In genomic region chr1:95113493-95113892, GRCm38 (mm10) we compare ENCODE assay signal across 23 mouse cellular contexts.
A peak's percentile ranks its signal among the peaks of the same experiment; 100 is the strongest.
DNase-seq lines count a peak whose midpoint lies in the region; ATAC-seq and TF ChIP-seq lines count a peak whose summit lies in the region.
"Had no signal": no experiment of that assay in that cellular context is flagged by ENCODE, and none has a peak within 500 bp of the region (broad histone marks: within the 10 kb centered on the region; RNA-seq: fewer than 3 reads in every experiment).

No protein-coding gene starts in this region.

- no peak overlapping the region for H3K9ac ChIP-seq in liver, postnatal 0 days (replicated peaks)
- H3K9ac ChIP-seq in liver, embryonic 12.5 days: no peak overlapping the region
- H3K9ac ChIP-seq in stomach, postnatal 0 days (ENCODE audit: low read length): no peak overlapping the region
- no peak overlapping the region for H3K9ac ChIP-seq in kidney, embryonic 14.5 days (ENCODE audit: low read depth, low read length)
- H3K9ac ChIP-seq: embryonic facial prominence, embryonic 15.5 days; hindbrain, embryonic 12.5 days had no signal

- intact Hi-C loops in gastrocnemius, adult 2 months (cut with DNase I): no loop called here

- TF ChIP-seq EP300 in liver, postnatal 0 days (IDR thresholded peaks at IDR 0.05; ENCODE audit: low read depth): no peak
- TF ChIP-seq EP300 in stomach, postnatal 0 days (optimal IDR thresholded peaks at IDR 0.05): no peak

- no peak for DNase-seq in gastrocnemius, adult 2 months
- DNase-seq in gastrocnemius, postnatal 10 days: no peak
- DNase-seq in liver, postnatal 0 days: no peak
- DNase-seq in ES-CJ7 (ENCODE audit: low read depth, low spot score): peak; percentile 9
- no peak for DNase-seq in stomach, postnatal 0 days (ENCODE audit: low spot score)
- DNase-seq in heart, adult 11 months: no peak
- DNase-seq: adrenal gland, adult 8-10 months; adrenal gland, postnatal 36 days; cerebellum, adult 2 months; cerebellum, postnatal 10 days; embryo, embryonic 11 days; heart, postnatal 10 days; heart, postnatal 4 days had no signal

- no peaks in the 10 kb centered on the region for H3K27me3 ChIP-seq in liver, postnatal 0 days (ENCODE audit: insufficient read depth, low read length)
- no peaks in the 10 kb centered on the region for H3K27me3 ChIP-seq in liver, embryonic 12.5 days (replicated peaks)
- H3K27me3 ChIP-seq in stomach, postnatal 0 days (ENCODE audit: control insufficient read depth, insufficient read depth, low read length): no peaks in the 10 kb centered on the region
- H3K27me3 ChIP-seq in kidney, embryonic 14.5 days (ENCODE audit: control insufficient read depth, insufficient read depth, low read length): no peaks in the 10 kb centered on the region
- H3K27me3 ChIP-seq: embryonic facial prominence, embryonic 15.5 days; hindbrain, embryonic 12.5 days had no signal

- no peak overlapping the region for H3K4me2 ChIP-seq in liver, postnatal 0 days (ENCODE audit: low read depth, low read length)
- H3K4me2 ChIP-seq in liver, embryonic 12.5 days: no peak overlapping the region
- H3K4me2 ChIP-seq in stomach, postnatal 0 days (replicated peaks; ENCODE audit: low read depth): no peak overlapping the region
- H3K4me2 ChIP-seq in kidney, embryonic 14.5 days (replicated peaks; ENCODE audit: low read depth, low read length): no peak overlapping the region
- H3K4me2 ChIP-seq: embryonic facial prominence, embryonic 15.5 days; hindbrain, embryonic 12.5 days had no signal

- WGBS in liver, postnatal 0 days (ENCODE audit: insufficient replicate concordance): 67% methylated on average over 2 of the region's 2 CpGs
- 66% methylated on average over 2 of the region's 2 CpGs for WGBS in liver, embryonic 12.5 days (ENCODE audit: insufficient replicate concordance)
- 86% methylated on average over 2 of the region's 2 CpGs for WGBS in stomach, postnatal 0 days
- 92% methylated on average over 2 of the region's 2 CpGs for WGBS in kidney, embryonic 14.5 days

- H3K27ac ChIP-seq in gastrocnemius, adult 2 months: no peak overlapping the region
- no peak overlapping the region for H3K27ac ChIP-seq in liver, postnatal 0 days (ENCODE audit: low read depth)
- no peak overlapping the region for H3K27ac ChIP-seq in liver, embryonic 12.5 days
- no peak overlapping the region for H3K27ac ChIP-seq in stomach, postnatal 0 days (replicated peaks)
- H3K27ac ChIP-seq in kidney, embryonic 14.5 days (ENCODE audit: low read depth, low read length): no peak overlapping the region
- H3K27ac ChIP-seq: embryonic facial prominence, embryonic 15.5 days; forebrain, embryonic 10.5 days; heart, embryonic 10.5 days; hindbrain, embryonic 12.5 days; hindbrain, postnatal 0 days had no signal

- no peaks in the 10 kb centered on the region for H3K9me3 ChIP-seq in liver, postnatal 0 days (ENCODE audit: low read length)
- no peaks in the 10 kb centered on the region for H3K9me3 ChIP-seq in liver, embryonic 12.5 days (replicated peaks)
- no peaks in the 10 kb centered on the region for H3K9me3 ChIP-seq in stomach, postnatal 0 days (ENCODE audit: control insufficient read depth, low read length)
- no peaks in the 10 kb centered on the region for H3K9me3 ChIP-seq in kidney, embryonic 14.5 days (ENCODE audit: control insufficient read depth, low read length)
- H3K9me3 ChIP-seq: embryonic facial prominence, embryonic 15.5 days; forebrain, embryonic 10.5 days; heart, embryonic 10.5 days; hindbrain, embryonic 12.5 days had no signal

- H3K4me3 ChIP-seq in gastrocnemius, adult 2 months: no peak overlapping the region
- no peak overlapping the region for H3K4me3 ChIP-seq in liver, postnatal 0 days (ENCODE audit: low read depth, low read length)
- no peak overlapping the region for H3K4me3 ChIP-seq in liver, embryonic 12.5 days
- H3K4me3 ChIP-seq in stomach, postnatal 0 days (ENCODE audit: low read depth, low read length): no peak overlapping the region
- no peak overlapping the region for H3K4me3 ChIP-seq in kidney, embryonic 14.5 days (ENCODE audit: low read length)
- H3K4me3 ChIP-seq: embryonic facial prominence, embryonic 15.5 days; erythroblast, embryonic 14.5 days; forebrain, embryonic 10.5 days; heart, embryonic 10.5 days; hindbrain, embryonic 12.5 days had no signal

- ATAC-seq in liver, postnatal 0 days: no peak
- no peak for ATAC-seq in liver, embryonic 12.5 days
- no peak for ATAC-seq in stomach, postnatal 0 days (ENCODE audit: low FRiP score, low TSS enrichment)
- no peak for ATAC-seq in kidney, embryonic 14.5 days (ENCODE audit: low FRiP score, low TSS enrichment)
- ATAC-seq: forebrain, embryonic 14.5 days; hindbrain, postnatal 0 days; intestine, embryonic 16.5 days had no signal

- no peaks in the 10 kb centered on the region for H3K36me3 ChIP-seq in liver, postnatal 0 days (replicated peaks; ENCODE audit: insufficient read depth, low read length)
- no peaks in the 10 kb centered on the region for H3K36me3 ChIP-seq in liver, embryonic 12.5 days
- no peaks in the 10 kb centered on the region for H3K36me3 ChIP-seq in stomach, postnatal 0 days (ENCODE audit: control insufficient read depth, insufficient read depth, low read length)
- no peaks in the 10 kb centered on the region for H3K36me3 ChIP-seq in kidney, embryonic 14.5 days (ENCODE audit: control insufficient read depth, insufficient read depth, low read length)
- H3K36me3 ChIP-seq: embryonic facial prominence, embryonic 15.5 days; forebrain, embryonic 10.5 days; heart, embryonic 10.5 days; hindbrain, embryonic 12.5 days had no signal

- peak; percentile 5; the same call in 1 of the 2 replicates for TF ChIP-seq CTCF in gastrocnemius, adult 2 months (IDR thresholded peaks at IDR 0.05)
- peak; percentile 29; the same call in 1 of the 2 replicates for TF ChIP-seq CTCF in liver, postnatal 0 days (IDR thresholded peaks at IDR 0.05; ENCODE audit: low read depth)
- TF ChIP-seq CTCF in stomach, postnatal 0 days (IDR thresholded peaks at IDR 0.05; ENCODE audit: low read depth): 0 out of 2 replicates have a peak, but pooled peaks have one; percentile 3

- H3K4me1 ChIP-seq in liver, postnatal 0 days (ENCODE audit: insufficient read depth): no peaks in the 10 kb centered on the region
- no peaks in the 10 kb centered on the region for H3K4me1 ChIP-seq in liver, embryonic 12.5 days
- no peaks in the 10 kb centered on the region for H3K4me1 ChIP-seq in stomach, postnatal 0 days (replicated peaks; ENCODE audit: control insufficient read depth, insufficient read depth)
- H3K4me1 ChIP-seq in kidney, embryonic 14.5 days (ENCODE audit: control insufficient read depth, insufficient read depth, low read length): no peaks in the 10 kb centered on the region
- H3K4me1 ChIP-seq: embryonic facial prominence, embryonic 15.5 days; forebrain, embryonic 10.5 days; heart, embryonic 10.5 days; hindbrain, embryonic 12.5 days had no signal
